Mouse (Mus musculus) adrenal gland, adult 2 months (tissue): ENCODE measurements around the gene Prss48. TPM values are rescaled to one million over a fixed set of nuclear protein-coding genes. Genes with fewer than 3 reads are reported as not detected.
"Not testable (repeated sequence)": the region's sequence is repeated elsewhere in the genome, so short reads cannot be mapped to it uniquely, and the experiment has no call there.

Experiments
- DNase-seq: peaks from one replicate; pipeline ENCODE4 v3.0.0; 2021
- polyA plus RNA-seq: library from polyadenylated mRNA; depleted of rRNA; stranded (reverse); fragments of >200 nt; gene quantifications from 2 replicates; pipeline ENCODE4 v1.2.3, GENCODE M21; 2012
- total RNA-seq, 2 experiments: library from RNA; stranded (reverse); gene quantifications; 2 replicates each; pipeline ENCODE4 v1.2.3; 2021

Gene Prss48
- total and polyA plus RNA-seq, 3 experiments = not detected

DNA sequence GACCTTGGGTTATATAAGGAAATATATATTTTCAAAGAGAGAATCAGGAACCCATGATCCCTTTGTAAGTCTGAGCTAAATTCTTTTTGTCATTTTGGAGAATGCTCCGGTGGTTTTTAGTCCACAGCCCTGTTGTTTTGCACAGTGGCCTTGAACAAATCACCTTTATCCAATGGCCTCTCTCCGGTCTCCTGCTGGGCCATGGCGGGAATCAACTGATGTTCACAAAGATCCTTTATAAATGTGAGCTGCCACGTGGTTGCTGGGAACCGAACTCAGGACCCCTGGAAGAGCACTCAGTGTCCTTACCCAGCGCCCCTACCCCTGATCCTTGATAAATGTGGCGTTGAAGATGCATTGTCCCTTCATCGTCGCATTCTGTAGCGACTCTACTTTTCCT is 2.5 kb upstream of the Prss48 start:
- DNase-seq = no peak

DNA sequence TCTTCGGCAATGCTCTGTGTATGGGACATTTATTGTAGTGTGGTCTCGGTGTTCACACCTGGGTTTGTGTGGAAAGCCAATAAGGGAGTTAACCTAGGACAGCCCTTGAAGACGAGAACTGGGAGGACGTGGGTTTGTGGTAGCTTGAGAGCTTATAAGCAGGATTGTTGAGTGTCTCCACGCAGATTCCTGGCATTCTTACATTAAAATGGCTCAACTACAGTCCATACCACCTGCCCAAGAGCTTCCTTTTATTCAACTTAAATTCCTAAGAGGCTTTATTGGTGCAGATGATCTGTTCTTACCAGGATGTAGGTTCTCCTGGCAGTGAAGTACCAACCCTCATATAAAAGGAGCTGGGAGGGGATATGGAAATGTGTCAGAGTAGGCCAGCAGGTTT is 649 bp upstream of the Prss48 start:
- DNase-seq = no peak

DNA sequence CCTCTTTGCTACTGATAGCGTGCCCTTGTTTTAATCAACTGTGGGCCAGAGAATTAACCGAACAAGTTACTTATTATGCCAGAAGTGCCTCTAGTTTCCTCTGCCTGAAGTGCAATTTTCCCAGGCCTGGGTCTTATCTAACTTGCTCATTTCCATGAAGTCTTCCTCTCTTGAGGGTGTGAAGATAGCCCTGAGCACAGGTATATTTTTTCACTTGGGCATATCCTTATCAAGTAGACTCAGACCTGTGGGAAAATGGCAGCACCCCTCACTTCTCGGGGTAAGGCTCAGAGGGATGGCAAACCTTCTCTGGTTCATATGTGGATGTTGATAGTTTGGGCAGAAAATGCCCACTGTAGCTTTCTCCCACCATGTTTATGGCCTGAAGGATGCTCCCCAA is 1.0 kb downstream of the Prss48 start:
- DNase-seq = no peak

DNA sequence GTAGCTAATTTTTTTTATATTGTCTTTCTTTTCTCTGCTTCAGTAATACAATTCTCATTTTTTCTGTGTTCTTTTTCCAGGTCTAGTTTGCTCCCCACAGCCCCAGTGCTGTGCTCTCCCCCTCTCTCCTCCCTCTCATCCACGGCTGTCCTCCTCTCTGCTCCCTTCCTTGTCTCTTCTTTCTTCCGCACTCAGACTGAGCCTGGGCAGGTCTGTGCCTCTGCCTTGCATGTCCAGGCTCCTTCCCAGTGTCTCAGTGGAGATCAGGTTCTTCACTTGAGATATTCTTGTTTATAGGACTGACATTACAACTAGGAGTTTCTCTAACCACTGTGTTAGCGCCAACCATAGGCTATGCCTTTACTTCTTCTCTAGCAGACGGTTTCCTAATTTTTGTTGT is 7.6 kb downstream of the Prss48 start:
- no peak for DNase-seq

DNA sequence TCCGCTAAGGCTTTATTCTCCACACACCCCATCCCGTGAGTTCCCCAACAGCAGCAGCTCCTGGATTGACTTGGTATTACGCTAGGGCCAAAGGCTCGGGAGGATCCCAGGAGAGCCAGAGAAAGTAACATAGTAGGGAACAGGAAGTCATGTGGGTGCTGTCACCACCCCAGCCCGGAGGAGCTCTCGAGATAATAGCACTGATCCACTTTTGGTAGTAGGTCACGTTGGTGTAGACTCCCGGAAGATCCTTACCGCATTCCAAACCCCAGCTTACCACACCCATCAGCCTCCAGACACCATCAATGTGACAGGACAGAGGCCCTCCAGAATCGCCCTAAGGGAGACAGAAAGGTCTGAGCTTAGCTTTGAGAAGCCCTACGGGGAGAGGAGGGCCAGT is 8.5 kb downstream of the Prss48 start:
- peak; percentile 16 for DNase-seq

DNA sequence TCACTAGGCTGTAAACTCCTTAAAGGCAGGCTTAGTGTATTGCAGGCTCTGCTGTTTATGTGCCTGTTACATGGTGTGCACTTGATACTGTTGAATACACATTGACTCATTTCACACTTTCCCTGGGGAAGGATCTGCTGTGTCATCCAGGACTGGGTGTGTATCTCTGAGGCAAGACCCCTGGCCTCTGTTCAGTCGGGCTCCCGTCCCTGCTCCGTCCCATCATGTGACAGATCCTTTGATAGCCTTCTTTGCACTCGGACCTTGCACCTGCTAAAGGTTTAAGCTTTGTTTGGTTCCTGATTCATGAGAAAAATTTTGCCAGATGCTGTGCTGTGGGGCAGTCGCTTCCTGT is 10.5 kb downstream of the Prss48 start:
- DNase-seq = no peak

DNA sequence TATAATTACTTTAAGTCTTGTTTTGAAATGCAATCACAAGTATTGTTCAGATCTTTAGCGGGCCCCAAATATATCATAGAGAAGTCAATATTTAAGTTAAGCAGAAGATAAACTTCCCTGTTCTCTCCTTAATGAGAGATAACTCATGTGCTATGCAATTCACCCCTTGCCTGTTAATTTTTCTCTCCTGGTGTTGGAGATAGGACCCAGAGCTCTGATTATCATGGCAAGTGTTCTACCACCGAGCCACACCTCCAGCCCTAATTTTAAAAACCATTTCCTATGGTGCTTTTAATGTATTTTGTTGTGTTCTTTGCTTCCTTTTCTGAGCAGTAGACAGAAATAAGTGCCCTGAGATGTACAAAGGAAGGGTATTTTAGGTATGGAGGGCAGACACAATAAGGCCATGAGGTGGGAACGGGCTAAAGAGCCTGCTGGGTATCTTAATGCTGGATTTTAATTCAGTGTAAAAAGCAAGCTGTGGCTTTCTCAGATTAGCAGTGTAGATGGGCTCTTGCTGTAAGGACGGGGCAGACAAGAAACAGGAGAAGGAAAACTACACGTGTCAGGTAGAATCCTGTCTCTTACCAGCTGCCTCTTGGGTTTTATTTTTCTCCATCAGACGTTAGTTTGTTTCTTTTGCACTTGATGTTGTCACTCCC is 11.0 kb downstream of the Prss48 start:
- no peak for DNase-seq

DNA sequence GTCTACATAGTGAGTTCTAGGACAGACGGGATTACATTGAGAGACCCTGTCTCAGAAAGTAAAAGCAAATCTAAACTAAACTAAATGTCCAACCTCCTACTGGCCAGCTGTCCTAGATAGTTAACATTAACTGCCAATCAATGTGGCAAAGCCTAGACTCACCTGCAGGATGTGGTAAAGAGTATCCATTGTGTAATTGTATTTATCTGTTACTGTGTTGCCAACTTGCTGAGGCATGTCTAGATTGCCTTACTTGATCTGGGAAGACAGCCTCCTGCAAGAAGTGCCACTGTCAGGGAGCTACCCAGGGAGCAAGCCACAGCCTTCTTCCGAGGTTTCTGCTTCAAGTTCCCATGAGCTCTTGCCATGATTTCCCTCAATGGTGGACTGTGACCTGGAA is 15.1 kb downstream of the Prss48 start:
- DNase-seq = no peak

DNA sequence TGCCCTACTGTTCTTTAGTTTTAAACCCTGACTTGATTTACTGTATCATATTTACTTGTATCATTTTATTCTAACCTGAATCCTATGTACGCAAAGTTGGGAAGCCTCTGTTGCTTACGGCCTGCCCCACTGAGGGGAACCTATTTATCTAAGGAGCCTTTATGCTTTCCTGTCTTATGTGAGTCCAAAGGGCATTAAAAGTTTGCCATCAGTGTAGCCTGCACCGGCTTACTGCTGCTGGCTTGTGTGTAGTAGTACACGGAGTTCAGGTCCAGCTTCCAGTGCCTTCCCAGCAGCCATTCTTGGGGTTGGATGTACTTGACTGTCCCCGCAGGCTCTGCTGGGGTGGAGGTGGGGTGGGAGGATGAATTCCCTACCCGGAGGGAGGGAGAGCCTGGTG is 17.8 kb downstream of the Prss48 start:
- no peak for DNase-seq

DNA sequence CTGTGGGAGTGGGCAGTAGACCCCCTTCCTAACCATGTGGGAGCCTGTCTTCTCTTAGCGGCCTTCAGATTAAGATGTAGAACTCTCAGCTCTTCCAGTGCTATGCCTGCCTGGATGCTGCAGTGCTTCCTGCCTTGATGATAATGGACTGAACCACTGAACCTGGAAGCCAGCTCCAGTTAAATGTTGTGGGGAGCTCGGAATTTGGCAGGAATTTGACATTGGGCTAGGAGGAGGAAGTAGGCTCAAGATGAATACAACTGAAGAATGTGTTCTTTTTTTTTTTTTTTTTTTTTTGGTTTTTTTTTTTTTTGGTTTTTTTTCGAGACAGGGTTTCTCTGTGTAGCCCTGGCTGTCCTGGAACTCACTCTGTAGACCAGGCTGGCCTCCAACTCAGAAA is 20.5 kb downstream of the Prss48 start:
- DNase-seq = not testable (repeated sequence)

DNA sequence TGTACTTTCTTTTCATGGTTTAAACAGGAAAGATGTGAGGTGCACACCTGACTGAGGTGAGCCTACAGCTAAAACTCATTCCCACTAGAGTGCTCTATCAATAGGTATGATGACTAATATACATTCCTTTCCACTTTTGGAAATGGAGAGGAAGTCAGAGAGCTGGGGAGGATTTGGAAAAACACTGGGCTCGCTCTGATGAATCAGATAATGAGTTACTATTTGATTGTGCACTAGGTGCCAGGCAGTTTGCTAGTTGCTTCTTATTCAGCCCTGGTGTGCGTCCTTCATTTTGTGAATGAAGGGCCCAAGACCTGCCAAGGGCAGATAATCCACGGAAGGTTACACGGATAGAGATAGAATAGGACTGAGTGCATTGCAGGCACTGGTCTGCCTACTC is 22.3 kb downstream of the Prss48 start:
- DNase-seq = no peak

DNA sequence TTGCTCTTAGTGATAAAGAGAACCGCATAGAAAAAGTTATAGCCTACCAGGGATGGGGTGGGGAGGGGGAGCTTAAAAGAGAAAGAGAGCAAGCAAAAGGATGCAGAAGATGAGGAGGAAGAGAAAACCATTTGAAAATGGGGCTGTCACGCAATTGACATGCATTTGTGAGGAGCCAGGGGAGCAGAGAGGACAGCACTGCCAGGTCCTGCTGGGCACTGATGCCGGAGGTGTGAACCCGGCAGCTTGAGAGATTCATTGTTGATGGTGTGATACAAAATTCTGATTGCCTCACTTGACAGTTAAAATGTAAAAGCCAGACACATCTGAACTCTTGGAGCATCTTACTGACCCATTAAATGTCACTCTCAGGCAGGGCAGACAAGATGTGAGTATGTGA is 27.8 kb downstream of the Prss48 start:
- no peak for DNase-seq

DNA sequence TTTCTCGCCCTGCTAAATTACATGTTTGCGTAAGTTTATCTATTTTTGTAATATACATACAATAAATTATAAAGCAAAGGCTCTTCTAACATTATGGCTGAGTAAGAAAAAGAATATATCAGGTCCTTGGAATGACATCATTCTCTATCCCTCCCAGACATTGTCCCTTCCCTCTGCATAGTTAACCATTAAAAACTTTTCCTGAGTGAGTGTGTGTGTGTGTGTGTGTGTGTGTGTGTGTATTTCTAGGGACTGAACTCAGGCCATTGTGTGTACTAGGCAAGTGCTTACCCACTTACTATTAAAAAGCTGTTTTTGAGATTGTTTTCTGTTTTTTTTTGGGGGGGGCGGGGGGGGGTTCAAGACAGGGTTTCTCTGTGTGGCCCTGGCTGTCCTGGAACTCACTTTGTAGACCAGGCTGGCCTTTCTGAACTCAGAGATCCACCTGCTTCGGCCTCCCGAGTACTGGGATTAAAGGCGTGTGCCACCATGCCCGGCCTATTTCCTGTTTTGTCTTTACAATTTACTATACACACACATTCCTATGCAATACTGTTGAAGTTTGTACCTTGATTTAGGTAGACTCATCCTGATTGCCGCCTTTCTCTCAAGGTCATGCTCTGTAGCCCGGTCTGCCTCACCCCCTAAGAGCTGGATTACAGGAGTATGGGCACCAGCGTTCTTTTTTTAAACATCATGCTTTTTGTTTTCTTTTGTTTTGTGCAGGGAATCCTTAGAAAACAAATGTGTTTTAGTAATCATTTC is 28.7 kb downstream of the Prss48 start:
- no peak for DNase-seq

DNA sequence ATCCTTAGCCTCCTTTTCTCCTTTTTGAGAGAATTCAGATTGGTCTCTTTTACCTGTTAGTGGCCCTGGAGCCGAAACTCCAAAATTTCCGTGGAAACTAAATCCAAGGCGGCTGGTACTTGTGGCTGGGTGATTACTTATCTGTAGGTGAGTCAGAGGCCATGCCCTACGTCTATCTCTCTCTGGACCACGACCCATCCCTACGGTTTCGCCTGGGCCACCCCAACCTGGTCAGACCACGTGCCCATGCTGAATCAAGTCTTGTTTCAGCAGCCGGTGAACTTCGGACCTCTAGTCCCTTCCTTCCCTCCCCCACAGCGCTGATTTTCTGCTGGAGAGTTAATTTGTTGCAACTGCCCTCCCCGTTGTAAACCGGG is 30.7 kb downstream of the Prss48 start:
- DNase-seq = peak; percentile 44

DNA sequence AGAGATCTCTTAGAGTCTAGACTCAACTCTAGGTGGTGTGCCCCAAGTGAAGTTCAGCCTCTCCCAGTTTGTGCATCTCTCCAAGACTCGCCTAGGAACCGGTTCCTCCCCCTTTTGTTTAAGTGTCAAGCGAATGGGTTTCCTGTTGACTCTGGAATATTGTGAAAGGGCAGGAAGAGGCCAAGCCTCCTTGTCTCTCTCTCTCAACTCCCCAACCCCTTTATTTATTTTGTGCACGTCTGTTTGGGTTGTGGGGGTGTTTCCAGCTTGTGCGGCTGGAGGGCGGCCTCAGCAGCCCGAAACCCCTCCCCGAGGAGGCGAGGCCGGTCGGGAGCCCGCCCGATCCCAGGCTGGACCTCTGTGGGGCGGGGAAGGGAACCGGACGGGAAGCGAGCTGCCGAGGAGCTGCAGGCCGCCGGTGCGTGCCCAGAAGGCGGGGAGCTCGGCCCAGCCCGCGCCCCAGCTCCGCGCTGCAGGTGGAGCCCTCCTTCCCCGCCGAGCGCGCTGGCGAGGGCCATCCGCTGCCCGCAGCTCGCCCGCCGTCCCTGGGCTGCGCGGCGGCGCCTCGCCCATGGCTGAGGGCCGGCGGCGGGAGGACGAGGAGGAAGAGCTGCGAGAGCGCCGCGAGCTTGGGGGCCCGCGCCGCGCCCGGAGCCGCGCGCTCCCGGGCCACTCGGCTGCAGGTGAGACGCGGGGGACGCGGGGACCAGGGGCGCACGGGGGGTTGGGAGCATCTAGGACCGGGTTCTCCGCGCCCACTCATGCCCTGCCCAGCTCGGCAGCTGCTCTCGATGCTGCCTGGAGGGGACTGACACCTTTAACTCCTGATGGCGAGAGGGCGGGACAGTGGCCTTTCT is 31.3 kb downstream of the Prss48 start, which contains the start of gene Sh3d19:
TSS of gene Sh3d19 (plus strand) at position 368 of the 857 bp plus-strand sequence.
- DNase-seq = peak; percentile 93

DNA sequence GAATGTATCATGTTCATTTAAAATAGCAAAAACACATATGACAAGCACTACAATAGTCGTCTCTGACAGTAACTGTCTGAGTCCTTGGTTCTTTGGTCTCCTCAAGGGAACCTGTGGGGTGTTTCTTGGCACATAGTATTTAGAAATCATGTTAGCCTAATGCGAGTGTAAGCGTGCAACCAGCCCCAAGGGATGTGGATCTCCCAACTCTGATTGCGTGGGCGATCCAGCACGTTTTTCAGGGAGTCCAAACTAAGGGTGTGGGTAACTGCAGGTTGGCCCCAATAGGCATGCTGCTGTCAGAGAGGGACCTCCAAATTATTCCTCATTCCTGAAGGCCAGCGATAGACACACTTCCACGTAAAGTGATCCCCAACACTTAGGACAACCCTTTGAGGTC is 33.3 kb downstream of the Prss48 start:
- no peak for DNase-seq

DNA sequence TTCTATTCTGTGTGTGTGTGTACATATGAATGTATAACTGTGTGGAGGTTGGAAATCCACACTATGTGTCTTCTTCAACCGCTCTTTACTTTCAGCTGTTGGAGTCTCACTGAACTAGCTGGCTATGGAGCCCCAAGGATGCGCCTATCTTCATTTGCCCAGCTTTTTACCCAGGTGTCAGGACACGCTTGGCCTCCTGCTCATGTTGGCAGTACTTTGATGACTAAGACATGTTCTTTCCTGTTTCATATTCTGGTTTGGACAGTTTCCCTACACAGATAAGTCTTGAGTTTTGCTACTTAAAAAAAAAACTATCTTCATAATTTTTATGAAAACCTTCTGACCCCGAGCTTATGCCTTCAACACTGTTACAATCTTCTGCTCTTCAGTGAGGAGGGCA is 36.8 kb downstream of the Prss48 start:
- no peak for DNase-seq

DNA sequence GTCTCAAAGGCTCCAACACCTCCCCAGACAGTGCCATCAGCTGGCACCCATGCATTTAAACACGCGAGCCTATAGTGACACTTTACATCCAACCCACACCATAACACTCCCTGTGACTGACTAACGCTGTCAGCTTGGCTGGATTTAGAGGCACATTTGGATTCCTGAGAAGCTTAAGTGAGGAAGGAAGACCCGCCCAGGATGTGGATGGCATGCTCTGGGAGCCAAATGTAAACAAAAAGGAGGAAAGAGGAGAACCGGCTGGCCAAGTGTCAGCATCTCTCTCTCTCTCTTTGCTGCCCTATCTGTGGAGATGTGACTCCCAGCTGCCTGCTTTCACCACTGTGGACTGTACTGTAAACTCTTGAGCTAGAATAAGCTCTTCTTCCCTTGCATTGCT is 41.2 kb downstream of the Prss48 start:
- DNase-seq = no peak

DNA sequence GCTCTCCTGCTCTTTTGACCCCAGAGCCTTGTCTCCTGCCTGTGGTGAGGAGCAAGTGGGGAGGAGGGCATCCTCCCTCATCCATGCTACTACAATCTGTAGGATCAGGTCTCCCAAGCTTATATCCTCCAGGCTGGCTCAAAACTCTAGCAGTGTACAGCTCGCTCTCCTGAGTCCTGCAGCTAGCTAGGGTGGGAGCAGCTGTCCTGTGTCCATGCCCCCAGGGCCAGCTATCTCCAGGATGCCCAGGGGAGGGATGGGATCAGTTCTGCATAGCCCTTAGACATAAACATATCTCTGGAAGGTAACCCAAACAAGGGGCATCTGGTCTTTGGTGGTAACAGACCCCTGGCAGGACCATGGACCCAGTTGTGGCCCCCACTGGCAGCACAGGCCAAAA is 42.6 kb downstream of the Prss48 start:
- no peak for DNase-seq

DNA sequence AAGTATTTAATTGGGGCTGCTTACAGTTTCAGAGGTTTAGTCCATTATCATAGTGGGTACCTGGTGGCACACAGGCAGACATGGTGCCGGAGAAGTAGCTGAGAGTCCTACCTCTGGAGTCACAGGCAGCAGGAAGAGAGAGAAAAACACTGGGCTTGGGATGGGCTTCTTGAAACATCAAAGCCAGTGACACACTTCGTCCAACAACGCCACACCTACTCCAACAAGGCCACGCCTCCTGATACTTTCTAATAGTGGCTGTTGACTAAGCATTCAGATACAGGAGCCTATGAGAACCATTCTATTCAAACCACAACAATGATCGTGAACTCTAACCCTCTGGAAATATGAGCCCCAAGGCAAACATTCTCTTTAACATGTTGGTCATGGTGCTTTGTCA is 46.6 kb downstream of the Prss48 start:
- DNase-seq = no peak

DNA sequence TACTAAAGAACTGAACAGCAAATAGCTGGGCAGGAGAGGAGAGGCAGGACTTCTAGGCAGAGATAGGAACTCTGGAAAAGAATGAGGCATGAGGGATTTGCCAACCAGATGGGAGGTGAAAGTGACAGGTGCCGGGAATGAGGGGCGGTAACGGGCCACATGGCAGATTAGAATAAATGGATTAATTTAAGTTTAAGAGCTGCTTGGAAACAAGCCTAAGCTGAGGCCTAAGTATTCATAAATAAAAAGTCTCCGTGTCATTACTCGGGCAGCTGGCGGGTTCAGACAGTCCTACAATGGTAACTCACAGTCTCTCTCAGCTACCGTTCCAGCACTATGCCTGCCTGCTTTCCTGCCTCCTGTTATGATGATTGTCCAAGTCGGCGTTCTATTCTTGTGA is 47.0 kb downstream of the Prss48 start:
- DNase-seq = no peak

DNA sequence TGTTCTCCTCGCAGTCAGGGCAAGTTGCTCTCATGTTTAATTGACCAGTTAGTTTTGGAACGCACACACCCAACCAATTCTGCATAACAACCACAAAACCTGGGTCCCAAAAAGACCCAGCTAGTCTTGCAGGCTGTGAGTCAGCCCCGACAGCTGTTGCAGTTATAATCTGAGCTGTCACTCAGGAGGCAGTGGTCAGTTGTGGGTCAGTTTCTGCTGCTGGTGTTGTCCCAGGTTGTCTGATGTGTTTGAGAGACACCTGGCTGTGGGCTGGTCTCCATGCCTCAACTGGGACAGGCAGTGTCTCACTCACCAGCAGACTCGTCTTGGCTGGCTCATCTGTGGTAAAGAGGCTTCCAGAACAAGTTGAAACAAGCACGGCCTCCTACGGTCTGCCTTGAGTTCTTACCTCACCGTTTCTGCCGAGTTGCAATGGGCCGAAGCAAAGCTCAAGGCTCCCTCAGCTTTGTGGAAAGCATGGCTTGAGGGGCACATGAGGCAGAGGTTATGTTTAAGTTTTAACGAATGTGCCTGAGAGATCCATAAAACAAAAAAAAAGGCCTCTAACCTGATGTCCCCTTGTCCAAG is 49.5 kb downstream of the Prss48 start:
- no peak for DNase-seq

DNA sequence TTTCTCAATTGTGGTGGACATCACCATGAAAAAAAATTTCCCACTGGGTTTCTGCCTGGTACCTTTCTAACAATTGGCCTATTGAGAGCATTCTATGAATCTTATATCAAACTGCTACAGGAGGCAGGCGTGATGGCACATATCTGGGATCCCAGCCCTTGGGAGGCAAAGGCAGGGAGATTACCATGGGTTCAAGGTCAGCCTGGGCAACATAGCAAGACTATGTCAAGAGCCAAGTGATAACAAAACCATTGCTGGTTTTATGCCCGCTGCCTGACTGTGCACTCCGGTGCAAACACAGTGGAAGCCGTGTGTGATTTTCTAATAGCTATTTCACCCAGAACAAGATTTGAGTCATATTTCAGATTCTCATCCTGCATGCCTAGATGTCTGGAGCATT is 51.4 kb downstream of the Prss48 start:
- DNase-seq = no peak
